20 mouse cellular contexts compared by ENCODE assay signal in the genomic region with DNA sequence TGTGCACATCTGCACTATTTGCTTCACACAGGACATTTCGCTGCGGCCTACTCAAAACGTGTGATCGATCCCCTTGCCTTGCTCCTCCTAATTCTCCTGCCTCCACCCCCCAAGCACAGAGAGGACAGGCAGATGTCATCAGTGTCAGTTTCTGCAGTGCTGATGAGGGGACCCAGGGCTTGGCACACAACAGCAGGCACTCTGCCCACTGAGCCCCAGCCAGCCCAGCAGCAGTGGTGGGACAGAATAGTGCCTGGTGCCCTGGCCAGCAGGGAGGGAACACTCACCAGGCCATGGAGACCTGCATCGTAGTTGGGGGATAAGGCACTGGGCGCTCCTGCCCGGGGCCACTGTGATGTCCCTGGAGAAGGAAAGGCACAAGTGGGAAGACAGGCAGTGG. TPM values are rescaled to one million over a fixed set of nuclear protein-coding genes. Genes with fewer than 3 reads are reported as not detected.
DNase-seq lines count a peak whose midpoint lies in the region; ATAC-seq and TF ChIP-seq lines count a peak whose summit lies in the region.
"Had no signal": no experiment of that assay in that cellular context is flagged by ENCODE, and none has a peak within 500 bp of the region (broad histone marks: within the 10 kb centered on the region; RNA-seq: fewer than 3 reads in every experiment).

No protein-coding gene starts in this region.

- no peak for TF ChIP-seq CTCF in left cerebral cortex, adult 2 months (IDR thresholded peaks at IDR 0.05)

- no peaks in the 10 kb centered on the region for H3K27me3 ChIP-seq in embryonic facial prominence, embryonic 12.5 days
- H3K27me3 ChIP-seq in embryonic facial prominence, embryonic 10.5 days (replicated peaks; ENCODE audit: low read depth, poor library complexity, severe bottlenecking) = no peaks in the 10 kb centered on the region
- no peaks in the 10 kb centered on the region for H3K27me3 ChIP-seq in midbrain, embryonic 10.5 days (ENCODE audit: low read depth, poor library complexity, severe bottlenecking)
- H3K27me3 ChIP-seq in midbrain, embryonic 14.5 days (ENCODE audit: control insufficient read depth, insufficient read depth, low read length) = no peaks in the 10 kb centered on the region
- H3K27me3 ChIP-seq: embryonic facial prominence, embryonic 13.5 days; forebrain, embryonic 13.5 days; heart, embryonic 15.5 days; hindbrain, embryonic 13.5 days; intestine, embryonic 15.5 days had no signal

- H3K27ac ChIP-seq in embryonic facial prominence, embryonic 12.5 days = no peak overlapping the region
- no peak overlapping the region for H3K27ac ChIP-seq in embryonic facial prominence, embryonic 10.5 days (replicated peaks)
- no peak overlapping the region for H3K27ac ChIP-seq in left cerebral cortex, adult 2 months
- no peak overlapping the region for H3K27ac ChIP-seq in midbrain, embryonic 10.5 days (replicated peaks)
- no peak overlapping the region for H3K27ac ChIP-seq in midbrain, embryonic 14.5 days (replicated peaks; ENCODE audit: low read depth, low read length)
- H3K27ac ChIP-seq: embryonic facial prominence, embryonic 13.5 days; forebrain, embryonic 13.5 days; heart, embryonic 10.5 days; heart, embryonic 15.5 days; hindbrain, embryonic 13.5 days; intestine, embryonic 15.5 days had no signal

- 90% methylated on average over 7 of the region's 7 CpGs for WGBS in embryonic facial prominence, embryonic 12.5 days
- WGBS in embryonic facial prominence, embryonic 10.5 days = 93% methylated on average over 7 of the region's 7 CpGs
- 92% methylated on average over 7 of the region's 7 CpGs for WGBS in midbrain, embryonic 10.5 days
- WGBS in midbrain, embryonic 14.5 days = 93% methylated on average over 7 of the region's 7 CpGs

- no peaks in the 10 kb centered on the region for H3K9me3 ChIP-seq in embryonic facial prominence, embryonic 12.5 days
- no peaks in the 10 kb centered on the region for H3K9me3 ChIP-seq in embryonic facial prominence, embryonic 10.5 days
- H3K9me3 ChIP-seq in midbrain, embryonic 10.5 days (replicated peaks) = no peaks in the 10 kb centered on the region
- no peaks in the 10 kb centered on the region for H3K9me3 ChIP-seq in midbrain, embryonic 14.5 days (ENCODE audit: control insufficient read depth, low read length)
- H3K9me3 ChIP-seq: embryonic facial prominence, embryonic 13.5 days; forebrain, embryonic 13.5 days; heart, embryonic 10.5 days; heart, embryonic 15.5 days; hindbrain, embryonic 13.5 days; intestine, embryonic 15.5 days had no signal

- H3K4me1 ChIP-seq in embryonic facial prominence, embryonic 12.5 days = 0 out of 2 replicates have a peak, but pooled peaks cover 9% of the 10 kb centered on the region
- no peaks in the 10 kb centered on the region for H3K4me1 ChIP-seq in embryonic facial prominence, embryonic 10.5 days
- H3K4me1 ChIP-seq in midbrain, embryonic 10.5 days = 0 out of 2 replicates have a peak, but pooled peaks cover 2% of the 10 kb centered on the region
- 0 out of 2 replicates have a peak, but pooled peaks cover 5% of the 10 kb centered on the region for H3K4me1 ChIP-seq in midbrain, embryonic 14.5 days (ENCODE audit: control insufficient read depth, insufficient read depth, low read length)

- ATAC-seq in embryonic facial prominence, embryonic 12.5 days (ENCODE audit: insufficient number of reproducible peaks, insufficient read depth, low FRiP score, low TSS enrichment) = no peak
- no peak for ATAC-seq in midbrain, embryonic 14.5 days (ENCODE audit: low FRiP score, low TSS enrichment)
- ATAC-seq: forebrain, embryonic 13.5 days; intestine, embryonic 15.5 days had no signal

- peaks cover 100% of the 10 kb centered on the region for H3K36me3 ChIP-seq in embryonic facial prominence, embryonic 12.5 days
- peaks cover 100% of the 10 kb centered on the region for H3K36me3 ChIP-seq in embryonic facial prominence, embryonic 10.5 days (replicated peaks)
- peaks cover 100% of the 10 kb centered on the region for H3K36me3 ChIP-seq in midbrain, embryonic 10.5 days
- H3K36me3 ChIP-seq in midbrain, embryonic 14.5 days (ENCODE audit: control insufficient read depth, insufficient read depth, low read length) = peaks cover 99% of the 10 kb centered on the region

- intact Hi-C loops in left cerebral cortex, postnatal 4 days (cut with DNase I) = no loop called here
- intact Hi-C loops in left cerebral cortex, adult 2 months (cut with DNase I) = no loop called here

- no peak for DNase-seq in embryonic facial prominence, embryonic 10.5 days (ENCODE audit: low spot score)
- peak; percentile 73 for DNase-seq in left cerebral cortex, postnatal 4 days
- no peak for DNase-seq in left cerebral cortex, adult 2 months (ENCODE audit: extremely low spot score in 1 of 2, low spot score in 2 of 2)
- DNase-seq in midbrain, embryonic 10.5 days (ENCODE audit: low spot score) = no peak
- no peak for DNase-seq in midbrain, embryonic 14.5 days
- DNase-seq in right cerebral cortex, postnatal 10 days (ENCODE audit: low spot score in 2 of 2) = no peak
- DNase-seq: adrenal gland, adult 8-10 months; cerebellum, adult 18-20 months; embryo, embryonic 11 days; gastrocnemius, postnatal 36 days; heart, adult 11 months; heart, postnatal 14 days had no signal

- 0 out of 2 replicates have a peak overlapping the region, but pooled peaks have one; percentile 2 for H3K4me3 ChIP-seq in embryonic facial prominence, embryonic 12.5 days
- H3K4me3 ChIP-seq in embryonic facial prominence, embryonic 10.5 days = no peak overlapping the region
- H3K4me3 ChIP-seq in left cerebral cortex, adult 2 months = no peak overlapping the region
- H3K4me3 ChIP-seq in midbrain, embryonic 10.5 days = peak overlapping the region; percentile 9; the same call in 1 of the 2 replicates
- no peak overlapping the region for H3K4me3 ChIP-seq in midbrain, embryonic 14.5 days (replicated peaks; ENCODE audit: low read depth, low read length)
- H3K4me3 ChIP-seq: embryonic facial prominence, embryonic 13.5 days; forebrain, embryonic 13.5 days; heart, embryonic 10.5 days; heart, embryonic 15.5 days; hindbrain, embryonic 13.5 days; intestine, embryonic 15.5 days had no signal

- H3K9ac ChIP-seq in embryonic facial prominence, embryonic 12.5 days = no peak overlapping the region
- H3K9ac ChIP-seq in midbrain, embryonic 14.5 days (replicated peaks; ENCODE audit: low read length) = no peak overlapping the region
- H3K9ac ChIP-seq: embryonic facial prominence, embryonic 13.5 days; forebrain, embryonic 13.5 days; heart, embryonic 15.5 days; intestine, embryonic 15.5 days had no signal

- H3K4me2 ChIP-seq in embryonic facial prominence, embryonic 12.5 days (replicated peaks) = no peak overlapping the region
- H3K4me2 ChIP-seq in midbrain, embryonic 14.5 days (ENCODE audit: low read length) = no peak overlapping the region
- H3K4me2 ChIP-seq: embryonic facial prominence, embryonic 13.5 days; forebrain, embryonic 13.5 days; heart, embryonic 15.5 days; hindbrain, embryonic 13.5 days; intestine, embryonic 15.5 days had no signal

RNA-seq across cellular contexts. Expression of a gene that starts 8.9 kb away (rescaled TPM):
- polyA plus RNA-seq in embryonic facial prominence, embryonic 12.5 days (2016; fragmentation: Nextera tagmentation; extraction: Ambion mirVana) = 403 and 464 TPM in 2 replicates
- 615 and 629 TPM in 2 replicates for polyA plus RNA-seq in embryonic facial prominence, embryonic 10.5 days (2016; fragmentation: Nextera tagmentation; extraction: Ambion mirVana)
- 100 to 1,000 TPM; 282 to 286 TPM for total RNA-seq in left cerebral cortex, postnatal 4 days (2021)
- total RNA-seq in left cerebral cortex, adult 2 months (2021) = 100 to 1,000 TPM; 373 to 394 TPM
- polyA plus RNA-seq in midbrain, embryonic 10.5 days (2016; fragmentation: Nextera tagmentation; extraction: Ambion mirVana) = 610 and 635 TPM in 2 replicates
- polyA plus RNA-seq in midbrain, embryonic 14.5 days (2014; fragmentation: Nextera tagmentation; extraction: Ambion mirVana) = 532 and 742 TPM in 2 replicates

RNA-seq across cellular contexts. Expression of a gene that starts 16.2 kb away (rescaled TPM):
- 332 and 349 TPM in 2 replicates for polyA plus RNA-seq in embryonic facial prominence, embryonic 12.5 days (2016; fragmentation: Nextera tagmentation; extraction: Ambion mirVana)
- 371 and 377 TPM in 2 replicates for polyA plus RNA-seq in embryonic facial prominence, embryonic 10.5 days (2016; fragmentation: Nextera tagmentation; extraction: Ambion mirVana)
- total RNA-seq in left cerebral cortex, postnatal 4 days (2021) = 100 to 1,000 TPM; 138 to 147 TPM
- 100 to 1,000 TPM; 139 to 150 TPM for total RNA-seq in left cerebral cortex, adult 2 months (2021)
- 338 and 351 TPM in 2 replicates for polyA plus RNA-seq in midbrain, embryonic 10.5 days (2016; fragmentation: Nextera tagmentation; extraction: Ambion mirVana)
- 166 and 208 TPM in 2 replicates for polyA plus RNA-seq in midbrain, embryonic 14.5 days (2014; fragmentation: Nextera tagmentation; extraction: Ambion mirVana)

RNA-seq across cellular contexts. Expression of a gene that starts 17.9 kb away (rescaled TPM):
- polyA plus RNA-seq in embryonic facial prominence, embryonic 12.5 days (2016; fragmentation: Nextera tagmentation; extraction: Ambion mirVana) = 251 and 258 TPM in 2 replicates
- polyA plus RNA-seq in embryonic facial prominence, embryonic 10.5 days (2016; fragmentation: Nextera tagmentation; extraction: Ambion mirVana) = 225 and 235 TPM in 2 replicates
- total RNA-seq in left cerebral cortex, postnatal 4 days (2021) = 10 to 100 TPM; 51.9 to 53.7 TPM
- 10 to 100 TPM; 28.9 to 30.1 TPM for total RNA-seq in left cerebral cortex, adult 2 months (2021)
- polyA plus RNA-seq in midbrain, embryonic 10.5 days (2016; fragmentation: Nextera tagmentation; extraction: Ambion mirVana) = 190 and 191 TPM in 2 replicates
- polyA plus RNA-seq in midbrain, embryonic 14.5 days (2014; fragmentation: Nextera tagmentation; extraction: Ambion mirVana) = 49.8 and 60.4 TPM in 2 replicates

RNA-seq across cellular contexts. Expression of a gene that starts 28.1 kb away (rescaled TPM):
- 13.1 and 14.9 TPM in 2 replicates for polyA plus RNA-seq in embryonic facial prominence, embryonic 12.5 days (2016; fragmentation: Nextera tagmentation; extraction: Ambion mirVana)
- 6.4 and 7.1 TPM in 2 replicates for polyA plus RNA-seq in embryonic facial prominence, embryonic 10.5 days (2016; fragmentation: Nextera tagmentation; extraction: Ambion mirVana)
- 10 to 100 TPM; 75.5 to 80.1 TPM for total RNA-seq in left cerebral cortex, postnatal 4 days (2021)
- total RNA-seq in left cerebral cortex, adult 2 months (2021) = 10 to 100 TPM; 19.2 to 20.6 TPM
- polyA plus RNA-seq in midbrain, embryonic 10.5 days (2016; fragmentation: Nextera tagmentation; extraction: Ambion mirVana) = 6.3 and 6.4 TPM in 2 replicates
- 17.3 and 28.2 TPM in 2 replicates for polyA plus RNA-seq in midbrain, embryonic 14.5 days (2014; fragmentation: Nextera tagmentation; extraction: Ambion mirVana)

RNA-seq across cellular contexts. Expression of a gene that starts 59.3 kb away (rescaled TPM):
- 0.87 and 1.2 TPM in 2 replicates for polyA plus RNA-seq in embryonic facial prominence, embryonic 12.5 days (2016; fragmentation: Nextera tagmentation; extraction: Ambion mirVana)
- polyA plus RNA-seq in embryonic facial prominence, embryonic 10.5 days (2016; fragmentation: Nextera tagmentation; extraction: Ambion mirVana) = 0.37 and 0.43 TPM in 2 replicates
- 1 to 10 TPM; 4.2 to 6.1 TPM for total RNA-seq in left cerebral cortex, postnatal 4 days (2021)
- total RNA-seq in left cerebral cortex, adult 2 months (2021) = 10 to 100 TPM; 27.3 to 37.9 TPM
- 0.12 and 0.32 TPM in 2 replicates for polyA plus RNA-seq in midbrain, embryonic 10.5 days (2016; fragmentation: Nextera tagmentation; extraction: Ambion mirVana)
- polyA plus RNA-seq in midbrain, embryonic 14.5 days (2014; fragmentation: Nextera tagmentation; extraction: Ambion mirVana) = 2.9 and 3.2 TPM in 2 replicates
- total RNA-seq: hematopoietic stem cell, adult 5-6 weeks had no signal

Comparison
In these comparisons a context has a peak if more than half of its experiments do, and no peak if none do; other contexts are left out.
1. H3K4me3 ChIP-seq: peak in embryonic facial prominence, embryonic 12.5 days (single experiment) and midbrain, embryonic 10.5 days (single experiment); none in embryonic facial prominence, embryonic 10.5 days (single experiment), left cerebral cortex, adult 2 months (single experiment) and midbrain, embryonic 14.5 days (single experiment).